Mouse (Mus musculus) small intestine, adult 2 months (tissue): ENCODE results near the gene Eef2k.
"Not testable (repeated sequence)": the region's sequence is repeated elsewhere in the genome, so short reads cannot be mapped to it uniquely, and the experiment has no call there.

Experiments
- CTCF ChIP-seq: fragments of 200-500 bp; IDR thresholded peaks from 2 replicates; pipeline ENCODE4 v1.5.1; 2012; ENCODE audit warnings: low read depth, mild to moderate bottlenecking, control low read depth, inconsistent platforms, low read length, moderate library complexity, mixed read lengths; ENCODE audit not compliant: insufficient replicate concordance, insufficient read length; ENCODE audit errors: extremely low read depth
- POLR2A ChIP-seq: fragments of 200-500 bp; IDR thresholded peaks from 2 replicates; pipeline ENCODE4 v1.6.1; 2012; ENCODE audit warnings: low read depth, mild to moderate bottlenecking, control low read depth, inconsistent platforms, low read length, moderate library complexity

GRCm38 (mm10) chr7:120911268-120911667 lies 68.6 kb downstream of the Eef2k start:
- not testable (repeated sequence) for TF ChIP-seq POLR2A, CTCF
